32 mouse cellular contexts compared by ENCODE assay signal in genomic region chr2:29532173-29532572, GRCm38 (mm10).
"Had no signal": no experiment of that assay in that cellular context is flagged by ENCODE, and none has a peak within 500 bp of the region (broad histone marks: within the 10 kb centered on the region; RNA-seq: fewer than 3 reads in every experiment).

No protein-coding gene starts in this region.

- DNase-seq: left cerebral cortex, postnatal 4 days; liver; liver, embryonic 13.5 days; liver, postnatal 0 days; lung, adult 18-20 months; lung, adult 2 months; lung, embryonic 14.5 days; lung, postnatal 10 days; lung, postnatal 14 days; lung, postnatal 36 days; lung, postnatal 4 days; midbrain, embryonic 14.5 days had no signal

- H3K4me2 ChIP-seq: limb, embryonic 12.5 days; limb, embryonic 13.5 days; limb, embryonic 15.5 days; liver, embryonic 11.5 days; liver, embryonic 12.5 days; liver, embryonic 13.5 days; liver, embryonic 15.5 days; lung, embryonic 14.5 days; lung, embryonic 15.5 days; midbrain, embryonic 11.5 days; midbrain, embryonic 12.5 days; midbrain, embryonic 13.5 days; midbrain, embryonic 15.5 days; neural tube, embryonic 12.5 days had no signal

- H3K4me3 ChIP-seq: limb, embryonic 10.5 days; limb, embryonic 12.5 days; limb, embryonic 13.5 days; limb, embryonic 15.5 days; liver, embryonic 12.5 days; liver, embryonic 13.5 days; liver, embryonic 15.5 days; lung, embryonic 15.5 days; megakaryocyte, embryonic 14.5 days; midbrain, embryonic 10.5 days; midbrain, embryonic 12.5 days; midbrain, embryonic 13.5 days; midbrain, embryonic 15.5 days; myocyte; neural tube, embryonic 12.5 days had no signal

- H3K4me1 ChIP-seq: liver, embryonic 12.5 days; liver, embryonic 13.5 days; liver, embryonic 15.5 days; lung, embryonic 15.5 days; megakaryocyte, embryonic 14.5 days; midbrain, embryonic 12.5 days; midbrain, embryonic 15.5 days; neural tube, embryonic 12.5 days had no signal

- H3K27ac ChIP-seq: limb, embryonic 10.5 days; limb, embryonic 12.5 days; limb, embryonic 13.5 days; limb, embryonic 15.5 days; liver, embryonic 12.5 days; liver, embryonic 13.5 days; liver, embryonic 14.5 days; liver, embryonic 15.5 days; lung, embryonic 15.5 days; macrophage; midbrain, embryonic 10.5 days; midbrain, embryonic 12.5 days; midbrain, embryonic 13.5 days; midbrain, embryonic 15.5 days; neural tube, embryonic 12.5 days had no signal

- H3K9me3 ChIP-seq: limb, embryonic 10.5 days; limb, embryonic 12.5 days; limb, embryonic 13.5 days; limb, embryonic 15.5 days; liver, embryonic 12.5 days; liver, embryonic 13.5 days; liver, embryonic 15.5 days; lung, embryonic 15.5 days; megakaryocyte, embryonic 14.5 days; midbrain, embryonic 10.5 days; midbrain, embryonic 12.5 days; midbrain, embryonic 13.5 days; midbrain, embryonic 15.5 days; neural tube, embryonic 12.5 days had no signal

- H3K27me3 ChIP-seq: limb, embryonic 12.5 days; limb, embryonic 13.5 days; limb, embryonic 15.5 days; liver, embryonic 12.5 days; liver, embryonic 13.5 days; liver, embryonic 15.5 days; lung, embryonic 15.5 days; midbrain, embryonic 15.5 days; neural tube, embryonic 12.5 days had no signal

- H3K9ac ChIP-seq: limb, embryonic 12.5 days; limb, embryonic 13.5 days; limb, embryonic 15.5 days; liver, embryonic 12.5 days; liver, embryonic 13.5 days; liver, embryonic 14.5 days; liver, embryonic 15.5 days; liver, postnatal 0 days; lung, embryonic 14.5 days; lung, embryonic 15.5 days; midbrain, embryonic 12.5 days; midbrain, embryonic 13.5 days; midbrain, embryonic 15.5 days; neural tube, embryonic 12.5 days had no signal

- ATAC-seq: liver, embryonic 12.5 days; liver, postnatal 0 days; lung, postnatal 0 days; midbrain, embryonic 13.5 days; midbrain, embryonic 15.5 days; midbrain, embryonic 16.5 days had no signal

- H3K36me3 ChIP-seq: limb, embryonic 10.5 days; limb, embryonic 12.5 days; limb, embryonic 13.5 days; limb, embryonic 15.5 days; liver, embryonic 12.5 days; liver, embryonic 13.5 days; liver, embryonic 15.5 days; lung, embryonic 15.5 days; midbrain, embryonic 10.5 days; midbrain, embryonic 12.5 days; midbrain, embryonic 13.5 days; midbrain, embryonic 15.5 days; neural tube, embryonic 12.5 days had no signal
